Mouse (Mus musculus) CH12.LX (cell line): ENCODE data around the gene Tctn3. TPM values are rescaled to one million over a fixed set of nuclear protein-coding genes. Genes with fewer than 3 reads are reported as not detected.
A peak's percentile ranks its signal among the peaks of the same experiment; 100 is the strongest.

Experiments used
- DNase-seq: peaks from one replicate; pipeline ENCODE4 v3.0.0-alpha.2; 2013; ENCODE audit errors: extremely low read depth
- H3K27ac ChIP-seq: 2 replicates; pipeline ENCODE4 v1.5.1; 2012; ENCODE audit warnings: low read depth, mild to moderate bottlenecking, control low read depth, moderate library complexity; ENCODE audit not compliant: insufficient read depth
- H3K27me3 ChIP-seq: replicated peaks from 2 replicates; pipeline ENCODE3; 2012; ENCODE audit warnings: inconsistent platforms
- H3K36me3 ChIP-seq, 2 experiments: replicated peaks in 1 of 2; 2 replicates each; pipeline versions ENCODE3 to v1.6.1; 2012; ENCODE audit warnings: inconsistent platforms in 1 of 2, low read length in 1 of 2, mild to moderate bottlenecking in 1 of 2, mixed read lengths in 1 of 2, moderate library complexity in 1 of 2; ENCODE audit not compliant: control insufficient read depth in 1 of 2, insufficient read depth in 1 of 2
- H3K4me1 ChIP-seq, 2 experiments: 2 replicates each; pipeline ENCODE4 v1.6.1; 2012; ENCODE audit warnings: inconsistent platforms in 1 of 2, moderate library complexity in 1 of 2; ENCODE audit not compliant: insufficient read depth in 2 of 2, control insufficient read depth in 1 of 2
- H3K4me2 ChIP-seq: 2 replicates; pipeline ENCODE4 v1.6.1; 2012; ENCODE audit warnings: low read depth, mild to moderate bottlenecking, control low read depth; ENCODE audit not compliant: poor library complexity, insufficient read depth, severe bottlenecking
- H3K4me3 ChIP-seq, 3 experiments: fragments of 150-350 bp in 1 of 3; sonication (generic) in 1 of 3; replicated peaks in 1 of 3; 2 replicates each; pipeline versions ENCODE3 to v1.5.1; 2011 to 2012; ENCODE audit warnings: low read depth in 2 of 3, low read length in 2 of 3, mild to moderate bottlenecking in 2 of 3, moderate library complexity in 2 of 3, control low read depth in 1 of 3, improper control_type of control experiment in 1 of 3, inconsistent platforms in 1 of 3, mixed read lengths in 1 of 3; ENCODE audit not compliant: poor library complexity in 1 of 3
- H3K79me2 ChIP-seq: replicated peaks from 2 replicates; pipeline ENCODE4 v1.6.1; 2012; ENCODE audit warnings: mild to moderate bottlenecking, moderate library complexity; ENCODE audit not compliant: control insufficient read depth, poor library complexity, insufficient read depth, severe bottlenecking; ENCODE audit errors: extremely low read depth
- H3K9ac ChIP-seq: 2 replicates; pipeline ENCODE4 v1.6.1; 2012; ENCODE audit warnings: low read depth, mild to moderate bottlenecking, control low read depth, moderate library complexity; ENCODE audit not compliant: insufficient read depth
- H3K9me3 ChIP-seq: replicated peaks from 2 replicates; pipeline ENCODE3; 2012; ENCODE audit warnings: low read length, inconsistent platforms, mixed read lengths
- BHLHE40 ChIP-seq: IDR thresholded peaks from 2 replicates; pipeline ENCODE4 v1.6.1; 2011; ENCODE audit warnings: mild to moderate bottlenecking, low read depth, low read length, improper control_type of control experiment
- CHD1 ChIP-seq: IDR thresholded peaks from 2 replicates; pipeline ENCODE4 v1.6.1; 2012; ENCODE audit warnings: low read depth, low read length, improper control_type of control experiment, inconsistent platforms
- CTCF ChIP-seq, 2 experiments: IDR thresholded peaks in 1 of 2; conservative IDR thresholded peaks in 1 of 2; 2 replicates each; pipeline ENCODE4 v1.5.1; 2011 to 2012; ENCODE audit warnings: low read depth in 2 of 2, low read length in 2 of 2, improper control_type of control experiment in 1 of 2, inconsistent platforms in 1 of 2, mild to moderate bottlenecking in 1 of 2, moderate library complexity in 1 of 2
- ELF1 ChIP-seq: IDR thresholded peaks from 2 replicates; pipeline ENCODE4 v1.6.1; 2014; ENCODE audit warnings: low read depth, mild to moderate bottlenecking, inconsistent platforms, low read length, improper control_type of control experiment
- EP300 ChIP-seq: IDR thresholded peaks from 2 replicates; pipeline ENCODE4 v1.6.1; 2011; ENCODE audit warnings: low read length, improper control_type of control experiment
- ETS1 ChIP-seq: conservative IDR thresholded peaks from 2 replicates; pipeline ENCODE4 v1.6.1; 2012; ENCODE audit warnings: low read depth, mild to moderate bottlenecking, inconsistent platforms, low read length, improper control_type of control experiment, moderate library complexity
- GABPA ChIP-seq: IDR thresholded peaks from 2 replicates; pipeline ENCODE4 v1.6.1; 2012; ENCODE audit warnings: low read depth, low read length, improper control_type of control experiment, inconsistent platforms; ENCODE audit not compliant: insufficient replicate concordance
- IRF4 ChIP-seq: IDR thresholded peaks from 2 replicates; pipeline ENCODE4 v1.6.1; 2014; ENCODE audit warnings: low read depth, mild to moderate bottlenecking, inconsistent platforms, low read length, improper control_type of control experiment
- MAZ ChIP-seq: IDR thresholded peaks from 2 replicates; pipeline ENCODE4 v1.6.1; 2012; ENCODE audit warnings: low read depth, mild to moderate bottlenecking, inconsistent platforms, low read length, improper control_type of control experiment, moderate library complexity
- MXI1 ChIP-seq: IDR thresholded peaks from 2 replicates; pipeline ENCODE4 v1.6.1; 2011; ENCODE audit warnings: mild to moderate bottlenecking, low read depth, low read length, improper control_type of control experiment
- MYC ChIP-seq: IDR thresholded peaks from 2 replicates; pipeline ENCODE4 v1.6.1; 2011; ENCODE audit warnings: low read depth, mild to moderate bottlenecking, improper control_type of control experiment, low read length
- NELFE ChIP-seq: IDR thresholded peaks from 2 replicates; pipeline ENCODE4 v1.6.1; 2011; ENCODE audit warnings: low read depth, low read length, improper control_type of control experiment
- NRF1 ChIP-seq: IDR thresholded peaks from 2 replicates; pipeline ENCODE4 v1.6.1; 2014; ENCODE audit warnings: low read depth, mild to moderate bottlenecking, inconsistent platforms, low read length, improper control_type of control experiment, moderate library complexity
- PAX5 ChIP-seq: IDR thresholded peaks from 2 replicates; pipeline ENCODE4 v1.6.1; 2012; ENCODE audit warnings: low read length, inconsistent platforms, mixed read lengths
- POLR2A ChIP-seq: IDR thresholded peaks from 2 replicates; pipeline ENCODE4 v1.6.1; 2011; ENCODE audit warnings: low read depth, mild to moderate bottlenecking, improper control_type of control experiment, low read length
- POLR2AphosphoS2 ChIP-seq: IDR thresholded peaks from 2 replicates; pipeline ENCODE4 v1.6.1; 2011; ENCODE audit warnings: low read depth, low read length, improper control_type of control experiment
- RAD21 ChIP-seq: IDR thresholded peaks from 2 replicates; pipeline ENCODE4 v1.6.1; 2011; ENCODE audit warnings: low read depth, mild to moderate bottlenecking, low read length, improper control_type of control experiment, moderate library complexity
- SMC3 ChIP-seq: IDR thresholded peaks from 2 replicates; pipeline ENCODE4 v1.6.1; 2011; ENCODE audit warnings: low read depth, low read length, improper control_type of control experiment
- TBP ChIP-seq: conservative IDR thresholded peaks from 2 replicates; pipeline ENCODE4 v1.6.1; 2011; ENCODE audit warnings: low read depth, low read length, improper control_type of control experiment
- USF1 ChIP-seq: IDR thresholded peaks from 2 replicates; pipeline ENCODE4 v1.6.1; 2014; ENCODE audit warnings: low read depth, mild to moderate bottlenecking, inconsistent platforms, low read length, improper control_type of control experiment
- ZC3H11A ChIP-seq: IDR thresholded peaks from 2 replicates; pipeline ENCODE4 v1.6.1; 2012; ENCODE audit warnings: low read depth, mild to moderate bottlenecking, inconsistent platforms, low read length, improper control_type of control experiment
- ZKSCAN1 ChIP-seq: IDR thresholded peaks from 2 replicates; pipeline ENCODE4 v1.6.1; 2012; ENCODE audit warnings: low read depth, inconsistent platforms, low read length, improper control_type of control experiment, borderline replicate concordance
- ZMIZ1 ChIP-seq: IDR thresholded peaks from 2 replicates; pipeline ENCODE4 v1.6.1; 2012; ENCODE audit warnings: low read depth, mild to moderate bottlenecking, inconsistent platforms, low read length, improper control_type of control experiment
- ZNF384 ChIP-seq: IDR thresholded peaks from 2 replicates; pipeline ENCODE4 v1.6.1; 2012; ENCODE audit warnings: low read depth, low read length, improper control_type of control experiment, inconsistent platforms
- dilution Hi-C: fragments of 300-500 bp; cut with MboI; formaldehyde crosslinking; loops from 2 replicates; pipeline ENCODE4 v1.14.3; 2020; ENCODE audit warnings: low sequenced_read_pairs; ENCODE audit not compliant: extremely low pct_unique_long_range_greater_than_20kb, extremely low pct_ligation_motif_present
- in situ Hi-C: fragments of 300-500 bp; cut with MboI; formaldehyde crosslinking; loops from 3 replicates; pipeline ENCODE4 v1.14.3; 2019; ENCODE audit warnings: low sequenced_read_pairs, low pct_ligation_motif_present, low pct_unique_long_range_greater_than_20kb, mixed read lengths
- polyA plus RNA-seq: library from polyadenylated mRNA; unstranded; fragments of >175 nt; gene quantifications from 2 replicates; pipeline ENCODE4 v1.2.1, GENCODE M21; 2012; ENCODE audit warnings: low read depth; ENCODE audit not compliant: insufficient read length
- total RNA-seq, 2 experiments: library from RNA; depleted of rRNA; stranded (reverse); fragments of 300-350 nt in 1 of 2; fragments of >200 nt in 1 of 2; gene quantifications; 2 replicates each; pipeline ENCODE4 v1.2.3; 2012 to 2014

Tctn3 gene
- total and polyA plus RNA-seq, 3 experiments = 6.4 to 10.6 (median 9.9) TPM

DNA sequence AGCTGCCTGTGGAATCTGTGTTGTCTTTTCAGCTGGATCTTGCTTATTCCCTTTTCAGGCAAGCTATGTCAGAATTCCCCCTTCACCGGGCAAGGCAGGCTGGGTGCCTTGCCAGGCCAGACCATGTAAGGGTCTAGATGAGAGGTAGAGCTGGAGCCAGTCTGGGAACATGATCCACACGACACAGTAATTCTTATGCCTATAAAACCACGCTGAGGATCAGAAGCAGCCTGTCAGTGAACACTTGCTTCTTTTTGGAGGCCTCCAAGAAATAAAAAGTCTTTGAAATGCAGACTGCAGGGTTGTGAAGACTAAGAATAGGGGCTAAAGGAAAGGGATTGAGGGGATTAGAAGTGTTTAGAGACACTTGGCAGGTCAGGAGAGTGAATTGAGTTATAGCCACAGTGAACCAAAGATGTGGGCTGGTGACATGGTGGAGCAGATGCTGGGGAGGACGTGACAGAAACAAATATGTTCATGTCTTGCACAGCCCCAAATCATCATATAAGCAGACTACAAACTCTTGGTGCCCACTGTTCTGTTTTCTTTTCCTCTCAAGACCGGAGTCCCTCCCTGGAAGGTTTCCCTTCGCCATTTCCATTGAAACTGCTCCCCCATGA lies 62.4 kb downstream of the Tctn3 start:
- no peak overlapping the region for H3K27ac ChIP-seq
- no peaks in the 10 kb centered on the region for H3K4me1 ChIP-seq
- dilution Hi-C loops (loop anchor here (25.0 kb wide), 1 partner anchor 162 kb away; no protein-coding TSS in a partner anchor), in situ Hi-C loops (loop anchor here (10.0 kb wide), 1 partner anchor 205 kb away; no protein-coding TSS in a partner anchor)
- H3K9ac ChIP-seq = no peak overlapping the region
- H3K27me3 ChIP-seq = no peaks in the 10 kb centered on the region
- H3K36me3 ChIP-seq = peaks cover 42 to 54% of the 10 kb centered on the region in 2 experiments
- H3K79me2 ChIP-seq = no peaks in the 10 kb centered on the region
- no peaks in the 10 kb centered on the region for H3K9me3 ChIP-seq
- TF ChIP-seq NRF1 (no peak), GABPA (no peak), ZMIZ1 (no peak), NELFE (no peak), POLR2AphosphoS2 (no peak; the same call in 1 of the 2 replicates), TBP (no peak), CTCF (conservative IDR thresholded peaks at IDR 0.05 in 1 of 2, IDR thresholded peaks at IDR 0.05 in 1 of 2; ENCODE audit: low read depth in 2 of 2, low read length in 2 of 2) (no peak), SMC3 (no peak), ETS1 (no peak), ZNF384 (no peak), USF1 (no peak), PAX5 (no peak), MXI1 (no peak), ZKSCAN1 (no peak), POLR2A (no peak), ZC3H11A (no peak), CHD1 (no peak), ELF1 (no peak), EP300 (no peak)
- no peak for DNase-seq
- H3K4me3 ChIP-seq = no peak overlapping the region
- H3K4me2 ChIP-seq = no peak overlapping the region

DNA sequence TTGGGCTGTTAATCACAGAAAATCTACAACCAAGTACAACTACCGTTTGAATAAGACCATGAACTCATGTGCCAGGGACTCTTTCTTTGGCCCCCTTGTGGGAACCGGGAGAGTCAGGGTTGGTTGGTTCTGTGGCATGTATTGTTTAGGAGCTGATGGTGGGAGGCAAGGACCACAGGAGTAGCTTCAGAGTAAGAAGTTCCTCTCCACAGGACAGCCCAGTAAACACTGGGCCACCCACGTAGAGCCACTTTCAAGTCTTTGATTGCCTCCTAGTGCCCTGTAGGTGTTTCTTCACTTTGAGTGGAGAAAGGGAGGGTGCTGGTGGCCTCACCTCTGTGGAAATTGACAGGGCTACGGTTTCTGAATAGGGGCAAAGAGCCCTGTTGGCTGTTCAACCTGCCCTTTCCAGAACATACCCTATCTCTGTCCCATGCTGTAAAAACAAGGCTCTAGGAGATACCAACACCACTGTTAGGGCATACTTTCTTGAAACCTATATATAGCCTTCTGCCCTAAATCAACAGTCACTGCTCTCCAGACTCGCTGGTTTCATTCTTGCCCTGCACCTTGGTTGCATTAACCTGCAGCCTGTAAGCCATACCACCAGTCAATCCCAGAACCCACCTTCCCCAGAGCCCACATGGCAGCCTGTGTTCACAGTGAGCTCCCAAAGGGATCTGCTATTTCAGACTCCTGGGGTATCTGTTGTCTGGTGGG lies 63.1 kb downstream of the Tctn3 start:
- no peak overlapping the region for H3K4me3 ChIP-seq
- H3K9ac ChIP-seq = no peak overlapping the region
- H3K4me1 ChIP-seq = no peaks in the 10 kb centered on the region
- no peak overlapping the region for H3K4me2 ChIP-seq
- dilution Hi-C loops (loop anchor here (25.0 kb wide), 1 partner anchor 162 kb away; no protein-coding TSS in a partner anchor), in situ Hi-C loops (loop anchor here (10.0 kb wide), 1 partner anchor 204 kb away; no protein-coding TSS in a partner anchor)
- DNase-seq = no peak
- H3K9me3 ChIP-seq = no peaks in the 10 kb centered on the region
- H3K36me3 ChIP-seq = peaks cover 35 to 47% of the 10 kb centered on the region in 2 experiments
- TF ChIP-seq MAZ (no peak), MYC (no peak), POLR2AphosphoS2 (0 out of 2 replicates have a peak, but pooled peaks have one; percentile 55), RAD21 (peak; percentile 13), ZNF384 (no peak), ZKSCAN1 (no peak), CTCF (conservative IDR thresholded peaks at IDR 0.05 in 1 of 2, IDR thresholded peaks at IDR 0.05 in 1 of 2; ENCODE audit: low read depth in 2 of 2, low read length in 2 of 2) (no peak; a peak in 1 of 4 replicates), SMC3 (no peak), TBP (no peak), POLR2A (no peak), ELF1 (no peak), PAX5 (no peak), IRF4 (no peak), BHLHE40 (no peak)
- no peaks in the 10 kb centered on the region for H3K27me3 ChIP-seq
- no peaks in the 10 kb centered on the region for H3K79me2 ChIP-seq
- H3K27ac ChIP-seq = no peak overlapping the region
